8 mouse cellular contexts compared by ENCODE assay signal in the genomic region with DNA sequence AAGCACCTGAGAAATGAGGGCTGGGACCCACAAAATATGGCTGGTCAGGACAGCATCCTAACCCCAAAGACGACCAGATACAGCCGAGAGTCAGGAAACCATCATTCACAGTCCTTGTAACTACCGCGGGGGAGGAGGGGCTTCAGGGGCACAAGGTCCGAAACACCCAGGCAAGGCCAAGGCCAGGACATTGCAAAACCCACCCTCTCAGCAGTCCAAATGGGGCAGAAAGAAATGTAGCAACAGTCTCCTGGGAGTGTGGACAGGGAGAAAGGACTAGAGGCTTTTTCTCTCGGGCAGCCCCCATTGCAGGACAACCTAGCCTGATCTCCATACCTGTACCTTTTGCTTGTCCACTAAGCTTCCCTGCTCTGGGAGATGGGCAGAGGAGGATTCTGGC. TPM values are rescaled to one million over a fixed set of nuclear protein-coding genes. Genes with fewer than 3 reads are reported as not detected.
DNase-seq lines count a peak whose midpoint lies in the region; ATAC-seq lines count a peak whose summit lies in the region.

No protein-coding gene starts in this region.

- H3K4me2 ChIP-seq in kidney, embryonic 15.5 days = peak overlapping the region; percentile 92
- peak overlapping the region; percentile 71 for H3K4me2 ChIP-seq in hindbrain, embryonic 14.5 days (replicated peaks)
- H3K4me2 ChIP-seq in midbrain, embryonic 13.5 days (replicated peaks) = peak overlapping the region; percentile 72

- H3K9ac ChIP-seq in kidney, embryonic 15.5 days = peak overlapping the region; percentile 77
- H3K9ac ChIP-seq in hindbrain, embryonic 14.5 days = peak overlapping the region; percentile 58
- H3K9ac ChIP-seq in midbrain, embryonic 13.5 days (replicated peaks) = peak overlapping the region; percentile 61

- peak overlapping the region; percentile 89 for H3K27ac ChIP-seq in kidney, embryonic 15.5 days
- H3K27ac ChIP-seq in hindbrain, embryonic 14.5 days = no peak overlapping the region
- no peak overlapping the region for H3K27ac ChIP-seq in midbrain, embryonic 13.5 days

- no peaks in the 10 kb centered on the region for H3K27me3 ChIP-seq in kidney, embryonic 15.5 days
- peaks cover 28% of the 10 kb centered on the region for H3K27me3 ChIP-seq in hindbrain, embryonic 14.5 days (ENCODE audit: control insufficient read depth, insufficient read depth, low read length)
- H3K27me3 ChIP-seq in midbrain, embryonic 13.5 days = peaks cover 49% of the 10 kb centered on the region

- peaks cover 57% of the 10 kb centered on the region for H3K4me1 ChIP-seq in kidney, embryonic 15.5 days
- H3K4me1 ChIP-seq in hindbrain, embryonic 14.5 days (replicated peaks; ENCODE audit: control insufficient read depth, insufficient read depth, low read length) = peaks cover 12% of the 10 kb centered on the region
- H3K4me1 ChIP-seq in midbrain, embryonic 13.5 days (replicated peaks) = peaks cover 20% of the 10 kb centered on the region

- peak overlapping the region; percentile 76 for H3K4me3 ChIP-seq in kidney, embryonic 15.5 days (replicated peaks)
- peak overlapping the region; percentile 52 for H3K4me3 ChIP-seq in hindbrain, embryonic 14.5 days (replicated peaks; ENCODE audit: low read length)
- H3K4me3 ChIP-seq in midbrain, embryonic 13.5 days (replicated peaks) = peak overlapping the region; percentile 51

- no peaks in the 10 kb centered on the region for H3K9me3 ChIP-seq in kidney, embryonic 15.5 days (replicated peaks)
- H3K9me3 ChIP-seq in hindbrain, embryonic 14.5 days (ENCODE audit: control insufficient read depth, low read length) = no peaks in the 10 kb centered on the region
- no peaks in the 10 kb centered on the region for H3K9me3 ChIP-seq in midbrain, embryonic 13.5 days

- no peak for DNase-seq in kidney, postnatal 25 days
- DNase-seq in adrenal gland, postnatal 14 days = peak; percentile 88
- no peak for DNase-seq in hindbrain, embryonic 14.5 days (ENCODE audit: low spot score)
- no peak for DNase-seq in B cell, adult 2 months
- DNase-seq in spleen, adult 18-20 months = no peak
- no peak for DNase-seq in kidney, postnatal 14 days

- no peak for ATAC-seq in kidney, embryonic 15.5 days (replicated peaks; ENCODE audit: low FRiP score)
- ATAC-seq in hindbrain, embryonic 14.5 days (ENCODE audit: low FRiP score) = no peak
- ATAC-seq in midbrain, embryonic 13.5 days = no peak

- whole genome bisulfite sequencing in kidney, embryonic 15.5 days = 5% methylated on average over 6 of the region's 6 CpGs
- WGBS in hindbrain, embryonic 14.5 days = 27% methylated on average over 6 of the region's 6 CpGs
- 23% methylated on average over 6 of the region's 6 CpGs for WGBS in midbrain, embryonic 13.5 days

- no peaks in the 10 kb centered on the region for H3K36me3 ChIP-seq in kidney, embryonic 15.5 days
- H3K36me3 ChIP-seq in hindbrain, embryonic 14.5 days (replicated peaks; ENCODE audit: control insufficient read depth, insufficient read depth) = no peaks in the 10 kb centered on the region
- no peaks in the 10 kb centered on the region for H3K36me3 ChIP-seq in midbrain, embryonic 13.5 days

RNA-seq across cellular contexts. Expression of gene Agpat2, which starts 1.1 kb away (rescaled TPM):
- 41.7 and 47.7 TPM in 2 replicates for polyA plus RNA-seq in kidney, embryonic 15.5 days (2015; fragmentation: Nextera tagmentation; extraction: Ambion mirVana)
- 271 and 405 TPM in 2 replicates for total RNA-seq in adrenal gland, postnatal 14 days (2021)
- 5.6 and 6.6 TPM in 2 replicates for polyA plus RNA-seq in hindbrain, embryonic 14.5 days (2014; fragmentation: Nextera tagmentation; extraction: Ambion mirVana)
- 4.0 and 5.3 TPM in 2 replicates for polyA plus RNA-seq in midbrain, embryonic 13.5 days (2015; fragmentation: Nextera tagmentation; extraction: Ambion mirVana)

RNA-seq across cellular contexts. Expression of gene Gm20532, which starts 16.7 kb away (rescaled TPM):
- not detected in 2 replicates for polyA plus RNA-seq in kidney, embryonic 15.5 days (2015; fragmentation: Nextera tagmentation; extraction: Ambion mirVana)
- total RNA-seq in adrenal gland, postnatal 14 days (2021) = not detected in 2 replicates
- not detected in 2 replicates for polyA plus RNA-seq in hindbrain, embryonic 14.5 days (2014; fragmentation: Nextera tagmentation; extraction: Ambion mirVana)
- polyA plus RNA-seq in midbrain, embryonic 13.5 days (2015; fragmentation: Nextera tagmentation; extraction: Ambion mirVana) = not detected in 2 replicates

RNA-seq across cellular contexts. Expression of gene Egfl7, which starts 23.3 kb away (rescaled TPM):
- polyA plus RNA-seq in kidney, embryonic 15.5 days (2015; fragmentation: Nextera tagmentation; extraction: Ambion mirVana) = 218 and 219 TPM in 2 replicates
- 217 and 247 TPM in 2 replicates for total RNA-seq in adrenal gland, postnatal 14 days (2021)
- polyA plus RNA-seq in hindbrain, embryonic 14.5 days (2014; fragmentation: Nextera tagmentation; extraction: Ambion mirVana) = 62.2 and 69.2 TPM in 2 replicates
- 44.9 and 55.9 TPM in 2 replicates for polyA plus RNA-seq in midbrain, embryonic 13.5 days (2015; fragmentation: Nextera tagmentation; extraction: Ambion mirVana)

RNA-seq across cellular contexts. Expression of gene Fam69b, which starts 25.1 kb away (rescaled TPM):
- 32.9 and 33.1 TPM in 2 replicates for polyA plus RNA-seq in kidney, embryonic 15.5 days (2015; fragmentation: Nextera tagmentation; extraction: Ambion mirVana)
- total RNA-seq in adrenal gland, postnatal 14 days (2021) = 10.0 and 12.3 TPM in 2 replicates
- 128 and 136 TPM in 2 replicates for polyA plus RNA-seq in hindbrain, embryonic 14.5 days (2014; fragmentation: Nextera tagmentation; extraction: Ambion mirVana)
- polyA plus RNA-seq in midbrain, embryonic 13.5 days (2015; fragmentation: Nextera tagmentation; extraction: Ambion mirVana) = 112 and 118 TPM in 2 replicates
